Mouse (Mus musculus): ENCODE data around the gene Prkcz. TPM values are rescaled to one million over a fixed set of nuclear protein-coding genes. Genes with fewer than 3 reads are reported as not detected.

The Prkcz gene
- polyA plus RNA-seq, 1 experiment from 2014 or later, result 6.3 TPM

GRCm38 (mm10) chr4:155214188-155214587 is 147.0 kb downstream of the Prkcz start:
- Histone ChIP-seq H3K27me3 (no peaks in the 10 kb centered on the region), H3K36me3 (no peaks in the 10 kb centered on the region), H3K4me3 (no peak overlapping the region), H3K27ac (no peak overlapping the region), H3K4me1 (replicated peaks) (peaks cover 93% of the 10 kb centered on the region), H3K9me3 (replicated peaks) (no peaks in the 10 kb centered on the region), H3K4me2 (no peak overlapping the region), H3K9ac (no peak overlapping the region)
- no peak for ATAC-seq (replicated peaks; ENCODE audit: insufficient number of reproducible peaks, insufficient read depth, low FRiP score, low read depth)
- WGBS, result 81% methylated on average over 6 of the region's 6 CpGs

GRCm38 (mm10) chr4:155213752-155214054 is 147.5 kb downstream of the Prkcz start:
- Histone ChIP-seq H3K4me1 (replicated peaks) (peaks cover 92% of the 10 kb centered on the region), H3K4me2 (no peak overlapping the region), H3K4me3 (no peak overlapping the region), H3K9me3 (replicated peaks) (no peaks in the 10 kb centered on the region), H3K27ac (no peak overlapping the region), H3K9ac (no peak overlapping the region), H3K27me3 (no peaks in the 10 kb centered on the region), H3K36me3 (no peaks in the 10 kb centered on the region)
- ATAC-seq (replicated peaks; ENCODE audit: insufficient number of reproducible peaks, insufficient read depth, low FRiP score, low read depth), result no peak
- 67% methylated on average over 6 of the region's 6 CpGs for WGBS

GRCm38 (mm10) chr4:155213052-155213751 is 148.0 kb downstream of the Prkcz start:
- Histone ChIP-seq H3K4me1 (replicated peaks) (peaks cover 92% of the 10 kb centered on the region), H3K4me2 (no peak overlapping the region), H3K4me3 (no peak overlapping the region), H3K27me3 (no peaks in the 10 kb centered on the region), H3K9me3 (replicated peaks) (no peaks in the 10 kb centered on the region), H3K9ac (no peak overlapping the region), H3K36me3 (no peaks in the 10 kb centered on the region), H3K27ac (no peak overlapping the region)
- ATAC-seq (replicated peaks; ENCODE audit: insufficient number of reproducible peaks, insufficient read depth, low FRiP score, low read depth), result no peak
- 62% methylated on average over 9 of the region's 9 CpGs for WGBS

Other genes with a start within 250 kb of the Prkcz start
- 11.0 and 13.6 TPM in 2 replicates for gene Ski, start 138.8 kb downstream of the Prkcz start, polyA plus RNA-seq (2015; fragmentation: Nextera tagmentation; extraction: Ambion mirVana)
- 64.7 and 67.7 TPM in 2 replicates for gene Faap20, start 111.6 kb downstream of the Prkcz start, polyA plus RNA-seq (2015; fragmentation: Nextera tagmentation; extraction: Ambion mirVana)
- gene Gabrd, start 36.8 kb upstream of the Prkcz start, polyA plus RNA-seq (2015; fragmentation: Nextera tagmentation; extraction: Ambion mirVana), result 0.06 TPM in 1 of 2 replicates, not detected in the other
- 0.60 and 0.82 TPM in 2 replicates for gene Cfap74, start 47.8 kb upstream of the Prkcz start, polyA plus RNA-seq (2015; fragmentation: Nextera tagmentation; extraction: Ambion mirVana)
- not detected in 2 replicates for gene Tmem52, start 107.8 kb upstream of the Prkcz start, polyA plus RNA-seq (2015; fragmentation: Nextera tagmentation; extraction: Ambion mirVana)
- gene Gnb1, start 130.0 kb upstream of the Prkcz start, polyA plus RNA-seq (2015; fragmentation: Nextera tagmentation; extraction: Ambion mirVana), result 308 and 345 TPM in 2 replicates
- gene Nadk, start 201.0 kb upstream of the Prkcz start, polyA plus RNA-seq (2015; fragmentation: Nextera tagmentation; extraction: Ambion mirVana), result 40.9 and 55.3 TPM in 2 replicates
- gene Slc35e2, start 240.1 kb upstream of the Prkcz start, polyA plus RNA-seq (2015; fragmentation: Nextera tagmentation; extraction: Ambion mirVana), result 5.8 and 6.7 TPM in 2 replicates